Mouse (Mus musculus) left cerebral cortex, postnatal 36 days (tissue): ENCODE results near the gene Ring1. TPM values are rescaled to one million over a fixed set of nuclear protein-coding genes. Genes with fewer than 3 reads are reported as not detected.
A peak's percentile ranks its signal among the peaks of the same experiment; 100 is the strongest.
"Not testable (repeated sequence)": the region's sequence is repeated elsewhere in the genome, so short reads cannot be mapped to it uniquely, and the experiment has no call there.

ENCODE experiments used
- DNase-seq, 2 experiments: peaks; one replicate each; pipeline ENCODE4 v3.0.0; 2021 to 2022; ENCODE audit warnings: low spot score in 2 of 2, mixed read lengths in 1 of 2
- intact Hi-C: fragments of 180-260 bp; cut with DNase I; formaldehyde crosslinking; loops from one replicate; pipeline ENCODE4 v1.15.1; 2025
- total RNA-seq, 2 experiments: library from RNA; stranded (reverse); gene quantifications; 2 replicates each; pipeline ENCODE4 v1.2.3; 2021

The Ring1 gene
- total RNA-seq, 2 experiments from 2014 or later: 33.5 to 35.9 TPM

GRCm38 (mm10) chr17:33999341-34000149 lies 24.9 kb downstream of the Ring1 start:
- DNase-seq: no peak
- intact Hi-C loops: loop anchor here (2.0 to 5.0 kb wide), 2 partner anchors 1263 to 1293 kb away; partner anchors contain the start of gene H2-D1

- intact Hi-C loops: loop anchor here (5.0 kb wide), 1 partner anchor 1294 kb away; no protein-coding TSS in a partner anchor
- not testable (repeated sequence) for DNase-seq
Measured at GRCm38 (mm10) chr17:33998697-33999096, 25.8 kb downstream of the Ring1 start.

GRCm38 (mm10) chr17:33997025-33997424 lies 27.5 kb downstream of the Ring1 start:
- intact Hi-C loops: loop anchor here (5.0 kb wide), 1 partner anchor 1295 kb away; no protein-coding TSS in a partner anchor
- DNase-seq: not testable (repeated sequence)

GRCm38 (mm10) chr17:33995651-33996050 lies 28.8 kb downstream of the Ring1 start:
- intact Hi-C loops: loop anchor here (5.0 kb wide), 1 partner anchor 1297 kb away; no protein-coding TSS in a partner anchor
- no peak for DNase-seq

- no peak for DNase-seq
- intact Hi-C loops: loop anchor here (5.0 kb wide), 1 partner anchor 1297 kb away; no protein-coding TSS in a partner anchor
Measured at GRCm38 (mm10) chr17:33994959-33995358, 29.5 kb downstream of the Ring1 start.

- intact Hi-C loops: no loop called here
- DNase-seq: no peak
Measured at GRCm38 (mm10) chr17:33991788-33992664, 32.5 kb downstream of the Ring1 start.

- DNase-seq, intact Hi-C loops: not testable (repeated sequence)
Measured at GRCm38 (mm10) chr17:33982136-33982535, 42.3 kb downstream of the Ring1 start.

- intact Hi-C loops: not testable (repeated sequence)
- peak; percentile 81 to 86 for DNase-seq
Measured at GRCm38 (mm10) chr17:33981192-33981909, 43.1 kb downstream of the Ring1 start.

GRCm38 (mm10) chr17:33980181-33981035 lies 44.1 kb downstream of the Ring1 start:
- DNase-seq: no peak
- intact Hi-C loops: no loop called here

GRCm38 (mm10) chr17:33979512-33980050 lies 44.9 kb downstream of the Ring1 start:
- DNase-seq: no peak
- intact Hi-C loops: no loop called here

- DNase-seq: peak in 1 of 2 experiments; percentile 34
- intact Hi-C loops: no loop called here
Measured at GRCm38 (mm10) chr17:33978631-33979031, 45.8 kb downstream of the Ring1 start.

- DNase-seq: no peak
- intact Hi-C loops: no loop called here
Measured at GRCm38 (mm10) chr17:33977861-33978557, 46.5 kb downstream of the Ring1 start.

GRCm38 (mm10) chr17:33973572-33973971 lies 50.9 kb downstream of the Ring1 start:
- intact Hi-C loops: no loop called here
- no peak for DNase-seq

GRCm38 (mm10) chr17:33972691-33973090 lies 51.8 kb downstream of the Ring1 start:
- no peak for DNase-seq
- intact Hi-C loops: no loop called here
